Mouse (Mus musculus): ENCODE measurements around the gene Mettl7a1.

DNA sequence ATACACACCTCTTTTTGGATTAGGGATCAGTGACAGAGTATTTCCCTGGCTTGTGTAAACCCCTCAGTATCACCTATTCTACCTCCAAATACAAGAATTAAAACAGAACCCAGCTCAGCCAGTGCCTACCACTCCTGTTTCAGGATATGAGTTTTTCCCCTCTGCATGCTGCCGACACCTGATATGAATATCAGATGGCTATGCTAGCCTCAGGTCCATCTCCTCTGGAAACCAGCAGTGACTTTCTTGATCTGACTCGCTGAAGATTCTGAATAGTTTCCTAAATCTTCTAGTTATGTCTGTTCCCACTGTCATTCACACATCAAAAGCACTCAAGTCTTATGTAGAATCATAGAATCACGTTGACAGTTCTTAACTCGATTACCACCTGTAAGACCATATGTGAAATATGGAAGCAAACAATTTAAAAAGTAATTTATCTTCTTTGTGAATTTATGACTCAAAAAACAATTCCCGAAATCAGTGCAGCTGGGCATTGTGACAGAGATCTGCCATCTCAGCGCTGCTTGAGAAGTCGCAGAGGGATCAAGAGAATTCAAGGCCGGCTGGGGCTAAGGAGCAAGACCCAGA, 417 bp upstream of the Mettl7a1 start:
- TF ChIP-seq CTCF (IDR thresholded peaks at IDR 0.05; ENCODE audit: control insufficient read depth, insufficient read depth, low read length) (no peak), POLR2A (IDR thresholded peaks at IDR 0.05; ENCODE audit: borderline replicate concordance, control insufficient read depth, low read depth, low read length) (no peak)
